Mouse (Mus musculus) fibroblast of lung, adult 2 months (primary cell): Measurements from ENCODE around the gene Rpl13a.
"Not testable (repeated sequence)": the region's sequence is repeated elsewhere in the genome, so short reads cannot be mapped to it uniquely, and the experiment has no call there.

Experiments
- DNase-seq: peaks from one replicate; pipeline ENCODE4 v3.0.0-alpha.2; 2011; ENCODE audit warnings: low read depth

Gene Rpl13a

GRCm38 (mm10) chr7:45128624-45129246 is at the start of gene Rpl13a:
Gene Rpl13a, minus strand, starts transcription at chr7:45128761.
- DNase-seq, result peak; percentile 99

GRCm38 (mm10) chr7:45176356-45176755 is 47.8 kb upstream of the Rpl13a start:
- DNase-seq, result no peak

- DNase-seq, result no peak
These were observed 47.4 kb upstream of the Rpl13a start for GRCm38 (mm10) chr7:45175929-45176328.

- DNase-seq, result no peak
These were observed 46.8 kb upstream of the Rpl13a start for GRCm38 (mm10) chr7:45175398-45175797.

GRCm38 (mm10) chr7:45174567-45175280 is 46.2 kb upstream of the Rpl13a start:
- no peak for DNase-seq

- not testable (repeated sequence) for DNase-seq
These were observed 45.2 kb upstream of the Rpl13a start for GRCm38 (mm10) chr7:45173772-45174171.

- no peak for DNase-seq
These were observed 44.4 kb upstream of the Rpl13a start for GRCm38 (mm10) chr7:45172974-45173373.

GRCm38 (mm10) chr7:45169495-45169894 is 40.9 kb upstream of the Rpl13a start:
- DNase-seq, result no peak

- DNase-seq, result no peak
These were observed 40.1 kb upstream of the Rpl13a start for GRCm38 (mm10) chr7:45168656-45169055.

GRCm38 (mm10) chr7:45167761-45168445 is 39.3 kb upstream of the Rpl13a start:
- DNase-seq, result no peak

- DNase-seq, result no peak
These were observed 38.4 kb upstream of the Rpl13a start for GRCm38 (mm10) chr7:45166950-45167401.

GRCm38 (mm10) chr7:45165701-45166100 is 37.1 kb upstream of the Rpl13a start:
- DNase-seq, result no peak

GRCm38 (mm10) chr7:45164833-45165232 is 36.3 kb upstream of the Rpl13a start:
- DNase-seq, result no peak

GRCm38 (mm10) chr7:45163735-45164490 is 35.4 kb upstream of the Rpl13a start, which contains the start of gene Slc17a7:
Gene Slc17a7, plus strand, starts transcription at chr7:45163949.
- DNase-seq, result no peak

- DNase-seq, result no peak
These were observed 34.5 kb upstream of the Rpl13a start for GRCm38 (mm10) chr7:45162996-45163615.

- DNase-seq, result no peak
These were observed 34.0 kb upstream of the Rpl13a start for GRCm38 (mm10) chr7:45162551-45162950.

- peak; percentile 78 for DNase-seq
These were observed 33.3 kb upstream of the Rpl13a start for GRCm38 (mm10) chr7:45161612-45162473.

GRCm38 (mm10) chr7:45160866-45161265 is 32.3 kb upstream of the Rpl13a start:
- no peak for DNase-seq

- no peak for DNase-seq
These were observed 31.8 kb upstream of the Rpl13a start for GRCm38 (mm10) chr7:45160316-45160800.

GRCm38 (mm10) chr7:45158991-45159390 is 30.4 kb upstream of the Rpl13a start:
- no peak for DNase-seq

GRCm38 (mm10) chr7:45157459-45157858 is 28.9 kb upstream of the Rpl13a start:
- no peak for DNase-seq
